Mouse (Mus musculus): ENCODE results near the gene Fam221a.
"Not testable (repeated sequence)": the region's sequence is repeated elsewhere in the genome, so short reads cannot be mapped to it uniquely, and the experiment has no call there.

Gene Fam221a

DNA sequence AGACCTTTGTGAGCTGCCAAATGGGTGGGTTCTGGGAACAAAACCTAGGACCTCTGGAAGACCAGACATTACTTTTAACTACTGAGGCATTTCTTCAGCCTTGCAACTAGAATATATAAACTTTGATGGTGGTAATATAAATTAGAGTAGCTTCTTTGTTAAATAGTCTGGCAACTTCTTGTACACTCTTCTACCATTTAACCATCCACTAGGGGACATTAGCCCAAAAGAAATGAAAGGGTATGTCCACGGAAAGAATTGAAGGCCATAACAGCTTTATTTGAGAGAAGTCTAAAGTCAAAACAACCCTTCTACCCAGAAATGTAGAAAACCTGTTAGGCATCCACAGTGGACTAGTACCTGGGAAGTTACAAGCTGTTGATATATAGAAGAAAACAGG lies 26.7 kb downstream of the Fam221a start:
- no peak for DNase-seq

- no peak for DNase-seq
Observed at GRCm38 (mm10) chr6:49395316-49395715, 27.8 kb downstream of the Fam221a start, which contains the start of gene Stk31. Stk31 (plus strand) TSS chr6:49395604.

- no peak for DNase-seq
Observed at GRCm38 (mm10) chr6:49397466-49397865, 29.9 kb downstream of the Fam221a start.

GRCm38 (mm10) chr6:49398365-49398764 lies 30.8 kb downstream of the Fam221a start:
- DNase-seq = no peak

GRCm38 (mm10) chr6:49410830-49411229 lies 43.3 kb downstream of the Fam221a start:
- DNase-seq = no peak

- not testable (repeated sequence) for DNase-seq
Observed at GRCm38 (mm10) chr6:49412967-49413366, 45.4 kb downstream of the Fam221a start.

- DNase-seq = no peak
Observed at GRCm38 (mm10) chr6:49415971-49416370, 48.4 kb downstream of the Fam221a start.

GRCm38 (mm10) chr6:49437306-49437705 lies 69.8 kb downstream of the Fam221a start:
- no peak for DNase-seq

Measured in thymus, adult 18-20 months (tissue).